Mouse (Mus musculus): ENCODE results near the gene Fam126a. TPM values are rescaled to one million over a fixed set of nuclear protein-coding genes. Genes with fewer than 3 reads are reported as not detected.

The Fam126a gene
- polyA plus RNA-seq, 1 experiment from 2014 or later = 34.5 TPM

DNA sequence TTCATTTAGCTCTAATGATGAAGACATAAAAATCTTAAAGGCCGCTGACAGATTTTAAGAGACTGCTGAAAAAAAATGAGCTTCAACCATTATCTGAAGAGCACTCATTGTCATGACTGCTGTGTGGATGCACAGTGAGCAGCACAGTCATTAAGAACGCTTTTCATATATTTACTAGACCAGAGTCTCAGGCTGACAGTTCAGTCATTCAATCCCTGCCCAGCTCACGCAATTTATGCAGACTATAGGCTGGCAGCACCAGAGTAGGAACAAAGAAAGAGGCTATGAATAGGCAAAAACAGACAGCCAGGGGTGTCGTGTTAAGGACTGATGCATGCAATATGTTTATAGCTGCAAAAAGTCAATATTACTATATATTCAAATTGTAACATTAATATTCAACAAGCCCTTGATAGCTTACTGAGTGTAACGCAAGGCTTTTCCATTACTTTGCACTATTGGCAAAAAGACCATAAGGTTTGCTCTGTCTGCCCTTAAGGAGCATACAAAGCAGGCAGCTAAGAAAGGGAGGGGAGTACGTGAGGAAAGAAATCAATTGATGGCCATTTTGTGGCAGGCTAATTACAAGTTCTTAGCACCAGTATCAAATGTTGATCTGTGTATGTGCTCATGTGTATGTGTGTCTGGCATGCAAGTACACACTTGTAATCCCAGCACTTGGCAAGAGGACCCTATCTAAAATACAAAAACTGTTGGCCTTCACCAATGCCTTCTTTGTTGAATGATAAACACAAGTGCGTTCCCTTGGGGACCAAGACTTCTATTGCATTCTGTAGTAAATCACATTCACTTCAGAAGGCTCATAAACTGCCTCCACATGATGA lies 10.9 kb downstream of the Fam126a start:
- Histone ChIP-seq H3K36me3 (peaks cover 4% of the 10 kb centered on the region; the same call in 1 of the 2 replicates), H3K9me3 (replicated peaks) (no peaks in the 10 kb centered on the region), H3K4me2 (no peak overlapping the region), H3K4me3 (no peak overlapping the region), H3K27ac (no peak overlapping the region), H3K4me1 (replicated peaks) (0 out of 2 replicates have a peak, but pooled peaks cover 9% of the 10 kb centered on the region), H3K9ac (no peak overlapping the region), H3K27me3 (no peaks in the 10 kb centered on the region)
- WGBS = 84% methylated on average over 7 of the region's 7 CpGs
- no peak for ATAC-seq (replicated peaks; ENCODE audit: insufficient number of reproducible peaks, insufficient read depth, low FRiP score, low read depth)

DNA sequence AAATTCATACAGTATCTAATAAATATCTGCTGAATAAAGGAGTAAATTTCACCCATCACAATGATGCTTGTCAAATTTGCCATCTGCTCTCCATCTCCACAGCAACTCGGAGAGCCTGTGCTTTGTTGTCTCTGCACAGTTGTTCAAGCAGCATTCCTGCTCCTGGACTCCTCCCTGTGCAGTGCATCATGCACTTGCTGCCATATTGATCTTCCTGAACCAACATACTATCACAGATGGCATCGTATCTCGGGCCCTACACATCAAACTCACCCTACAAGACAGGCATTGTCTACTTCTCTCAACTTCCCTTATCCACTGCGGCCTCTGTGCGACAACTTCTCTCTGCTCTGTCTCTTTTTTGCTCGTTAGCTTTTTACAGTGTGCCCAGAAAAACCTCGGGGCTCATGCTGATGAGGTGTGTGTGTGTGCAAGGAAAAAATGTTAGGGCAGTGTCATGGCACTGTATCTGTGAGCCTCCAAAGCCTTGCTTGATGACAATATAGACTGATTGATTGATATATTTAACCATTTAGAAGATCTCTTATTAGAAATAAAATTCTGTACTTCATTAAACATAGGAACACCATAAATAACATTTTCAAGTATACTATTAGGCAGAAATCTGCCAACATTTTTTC lies 11.7 kb downstream of the Fam126a start:
- Histone ChIP-seq H3K9ac (no peak overlapping the region), H3K4me3 (no peak overlapping the region), H3K27me3 (no peaks in the 10 kb centered on the region), H3K9me3 (replicated peaks) (no peaks in the 10 kb centered on the region), H3K27ac (no peak overlapping the region), H3K36me3 (peaks cover 4% of the 10 kb centered on the region; the same call in 1 of the 2 replicates), H3K4me1 (replicated peaks) (0 out of 2 replicates have a peak, but pooled peaks cover 9% of the 10 kb centered on the region), H3K4me2 (no peak overlapping the region)
- WGBS = 84% methylated on average over 7 of the region's 7 CpGs
- no peak for ATAC-seq (replicated peaks; ENCODE audit: insufficient number of reproducible peaks, insufficient read depth, low FRiP score, low read depth)

DNA sequence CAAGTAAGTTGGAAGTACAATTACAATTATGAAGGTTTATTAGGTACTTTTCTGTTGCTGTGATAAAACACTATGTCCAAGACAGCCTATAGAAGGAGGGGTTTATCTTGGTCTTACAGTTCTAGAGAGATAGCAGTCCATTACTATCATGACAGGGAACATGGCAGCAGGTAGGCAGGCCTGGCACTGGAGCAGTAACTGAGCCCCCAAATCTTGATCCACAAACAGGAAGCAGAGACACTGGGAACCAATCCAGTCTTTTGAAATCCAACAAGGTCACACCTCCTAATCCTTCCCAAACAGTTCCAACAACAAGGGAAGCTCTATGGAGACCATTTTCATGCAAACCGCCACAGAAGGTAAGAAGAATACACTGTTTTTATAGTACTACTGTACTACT lies 13.6 kb downstream of the Fam126a start:
- Histone ChIP-seq H3K4me1 (replicated peaks) (0 out of 2 replicates have a peak, but pooled peaks cover 9% of the 10 kb centered on the region), H3K9me3 (replicated peaks) (no peaks in the 10 kb centered on the region), H3K4me2 (no peak overlapping the region), H3K4me3 (no peak overlapping the region), H3K36me3 (peaks cover 4% of the 10 kb centered on the region; the same call in 1 of the 2 replicates), H3K9ac (no peak overlapping the region), H3K27ac (no peak overlapping the region), H3K27me3 (no peaks in the 10 kb centered on the region)
- 97% methylated on average over 1 of the region's 1 CpGs for WGBS
- no peak for ATAC-seq (replicated peaks; ENCODE audit: insufficient number of reproducible peaks, insufficient read depth, low FRiP score, low read depth)

DNA sequence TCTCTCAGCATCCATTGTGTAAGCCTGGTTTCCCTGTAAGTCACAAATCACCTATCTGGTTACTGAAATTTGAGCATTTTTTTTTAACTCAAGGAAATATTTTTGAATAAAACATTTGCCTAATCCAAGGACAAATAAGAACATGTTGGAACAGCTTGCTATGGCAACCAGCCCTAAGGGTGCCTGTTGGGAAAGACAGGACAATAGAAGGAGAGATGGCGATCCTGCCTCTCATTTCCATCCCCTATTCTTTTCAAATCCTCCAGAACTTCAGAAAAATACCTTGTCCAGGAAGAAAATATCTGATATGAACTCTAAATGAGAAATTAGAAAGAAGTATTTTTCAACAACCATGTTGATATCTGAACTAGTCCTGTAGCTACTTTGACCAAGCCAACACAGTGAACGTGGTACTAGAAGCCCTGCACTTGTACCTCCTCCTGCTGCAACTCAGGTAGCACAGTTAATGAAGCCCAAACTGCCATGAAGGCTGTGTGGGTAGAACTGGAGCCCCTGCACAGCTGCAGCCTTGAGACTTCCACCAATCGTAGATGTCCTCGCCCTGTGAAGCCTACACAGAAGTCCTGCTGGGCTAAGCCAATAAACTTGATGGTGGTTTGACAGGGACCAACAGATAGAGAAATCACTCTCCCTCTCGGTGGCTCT lies 17.0 kb downstream of the Fam126a start:
- no peaks in the 10 kb centered on the region; the same call in 1 of the 2 replicates for H3K4me1 ChIP-seq (replicated peaks)
- ATAC-seq (replicated peaks; ENCODE audit: insufficient number of reproducible peaks, insufficient read depth, low FRiP score, low read depth) = no peak
- no peak overlapping the region for H3K4me3 ChIP-seq
- H3K27ac ChIP-seq = no peak overlapping the region
- no peaks in the 10 kb centered on the region for H3K27me3 ChIP-seq
- H3K4me2 ChIP-seq = no peak overlapping the region
- peaks cover 4% of the 10 kb centered on the region; the same call in 1 of the 2 replicates for H3K36me3 ChIP-seq
- 81% methylated on average over 5 of the region's 5 CpGs for WGBS
- H3K9ac ChIP-seq = no peak overlapping the region
- H3K9me3 ChIP-seq (replicated peaks) = no peaks in the 10 kb centered on the region

DNA sequence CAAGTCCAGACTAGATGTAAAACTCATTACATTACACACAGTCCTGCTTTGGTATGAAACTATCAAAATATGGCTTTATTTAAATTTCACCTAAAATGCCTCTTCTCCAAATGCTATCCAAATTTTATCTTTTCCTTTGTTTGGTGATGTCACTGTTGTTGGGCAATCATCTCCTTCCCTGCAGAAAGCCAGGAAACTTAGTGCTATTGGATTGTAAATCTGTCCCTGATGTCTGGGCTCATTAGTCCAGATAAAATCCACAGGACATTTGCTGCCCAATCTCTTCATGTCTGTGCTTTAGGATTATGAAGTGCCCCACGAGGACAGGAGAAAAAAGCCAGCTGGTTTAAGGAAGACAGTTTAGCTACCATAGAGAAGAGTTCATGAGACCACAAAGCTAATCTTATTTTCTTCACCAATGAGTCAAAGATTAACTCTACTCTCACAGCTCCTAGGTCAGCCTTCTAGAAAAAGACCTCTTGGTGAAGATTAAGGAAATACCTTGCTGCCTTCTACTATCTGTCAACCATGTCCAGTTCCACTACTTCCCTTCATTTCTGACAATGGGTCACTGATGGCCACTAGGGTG lies 31.3 kb downstream of the Fam126a start:
- no peak for ATAC-seq (replicated peaks; ENCODE audit: insufficient number of reproducible peaks, insufficient read depth, low FRiP score, low read depth)
- Histone ChIP-seq H3K9ac (no peak overlapping the region), H3K4me2 (no peak overlapping the region), H3K27ac (no peak overlapping the region), H3K27me3 (no peaks in the 10 kb centered on the region), H3K4me3 (no peak overlapping the region), H3K36me3 (0 out of 2 replicates have a peak, but pooled peaks cover 3% of the 10 kb centered on the region), H3K4me1 (replicated peaks) (peaks cover 5% of the 10 kb centered on the region), H3K9me3 (replicated peaks) (no peaks in the 10 kb centered on the region)
- WGBS = 51% methylated on average over 1 of the region's 1 CpGs

DNA sequence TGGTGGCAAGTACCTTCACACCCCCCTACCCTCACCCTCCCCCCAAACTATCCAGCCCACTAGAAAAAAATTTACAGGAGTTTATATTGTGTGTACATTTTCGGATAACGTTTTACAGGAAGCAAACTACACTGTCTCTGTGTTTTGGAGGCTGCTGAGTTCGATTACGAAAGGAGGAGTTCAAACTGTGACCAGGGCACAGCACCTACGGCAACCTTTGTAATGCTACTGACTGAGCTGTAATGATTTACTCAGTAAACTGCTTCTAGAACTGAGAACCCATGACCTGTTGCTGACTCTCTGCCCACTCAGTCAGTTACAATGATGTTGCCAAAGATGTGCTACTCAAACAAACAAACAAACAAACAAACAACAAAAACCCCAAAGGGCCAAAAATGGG lies 34.5 kb downstream of the Fam126a start:
- Histone ChIP-seq H3K9me3 (replicated peaks) (no peaks in the 10 kb centered on the region), H3K4me3 (no peak overlapping the region), H3K36me3 (0 out of 2 replicates have a peak, but pooled peaks cover 3% of the 10 kb centered on the region), H3K4me2 (no peak overlapping the region), H3K27ac (no peak overlapping the region), H3K9ac (no peak overlapping the region), H3K4me1 (replicated peaks) (peaks cover 25% of the 10 kb centered on the region), H3K27me3 (no peaks in the 10 kb centered on the region)
- no peak for ATAC-seq (replicated peaks; ENCODE audit: insufficient number of reproducible peaks, insufficient read depth, low FRiP score, low read depth)
- WGBS = 81% methylated on average over 5 of the region's 5 CpGs

DNA sequence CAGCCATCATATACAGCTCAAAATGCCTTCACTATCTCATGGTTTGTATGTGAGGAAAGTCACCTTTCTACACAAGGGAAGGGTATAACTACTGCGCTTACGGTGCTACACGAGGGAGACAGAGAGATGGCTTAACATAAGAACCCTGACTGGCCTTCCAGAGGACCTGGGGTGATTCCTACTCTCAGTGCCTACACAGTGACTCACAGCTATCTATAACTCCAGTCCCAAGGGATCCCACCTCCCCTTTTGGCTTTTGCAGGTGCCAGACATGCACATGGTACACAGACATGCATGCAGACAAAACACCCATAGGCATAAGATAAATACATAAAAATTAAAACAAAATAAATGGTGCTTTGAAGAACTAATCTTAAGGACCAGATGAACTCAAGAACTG lies 35.6 kb downstream of the Fam126a start:
- Histone ChIP-seq H3K27me3 (no peaks in the 10 kb centered on the region), H3K36me3 (0 out of 2 replicates have a peak, but pooled peaks cover 3% of the 10 kb centered on the region), H3K9ac (no peak overlapping the region), H3K9me3 (replicated peaks) (no peaks in the 10 kb centered on the region), H3K4me3 (no peak overlapping the region), H3K27ac (0 out of 2 replicates have a peak overlapping the region, but pooled peaks have one; percentile 9), H3K4me1 (replicated peaks) (peaks cover 25% of the 10 kb centered on the region), H3K4me2 (no peak overlapping the region)
- no peak for ATAC-seq (replicated peaks; ENCODE audit: insufficient number of reproducible peaks, insufficient read depth, low FRiP score, low read depth)
- 86% methylated on average over 3 of the region's 3 CpGs for WGBS

DNA sequence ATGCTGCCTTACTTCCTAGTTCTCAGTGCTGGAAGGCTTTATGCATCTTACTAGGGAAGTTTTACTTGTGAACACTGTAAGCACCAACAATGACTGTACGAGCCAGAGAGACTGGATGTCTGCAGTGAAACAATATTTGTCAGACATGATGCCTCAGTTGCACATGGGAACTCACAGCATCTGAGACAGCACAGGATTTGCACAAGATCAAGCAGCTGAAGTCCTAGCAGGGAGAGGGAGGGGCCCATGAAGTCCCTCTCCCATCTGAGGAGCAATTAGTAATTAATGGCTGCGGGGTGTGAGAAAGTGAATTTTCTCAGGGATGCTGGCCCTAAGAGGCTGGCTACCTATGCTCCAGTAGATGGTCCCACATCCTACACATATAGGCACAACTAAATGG lies 36.3 kb downstream of the Fam126a start:
- no peaks in the 10 kb centered on the region for H3K9me3 ChIP-seq (replicated peaks)
- no peak overlapping the region for H3K9ac ChIP-seq
- no peak overlapping the region for H3K4me2 ChIP-seq
- H3K27me3 ChIP-seq = no peaks in the 10 kb centered on the region
- H3K36me3 ChIP-seq = no peaks in the 10 kb centered on the region
- H3K4me1 ChIP-seq (replicated peaks) = peaks cover 25% of the 10 kb centered on the region
- 83% methylated on average over 2 of the region's 2 CpGs for WGBS
- no peak overlapping the region for H3K4me3 ChIP-seq
- H3K27ac ChIP-seq = peak overlapping the region; percentile 77
- ATAC-seq (replicated peaks; ENCODE audit: insufficient number of reproducible peaks, insufficient read depth, low FRiP score, low read depth) = no peak

DNA sequence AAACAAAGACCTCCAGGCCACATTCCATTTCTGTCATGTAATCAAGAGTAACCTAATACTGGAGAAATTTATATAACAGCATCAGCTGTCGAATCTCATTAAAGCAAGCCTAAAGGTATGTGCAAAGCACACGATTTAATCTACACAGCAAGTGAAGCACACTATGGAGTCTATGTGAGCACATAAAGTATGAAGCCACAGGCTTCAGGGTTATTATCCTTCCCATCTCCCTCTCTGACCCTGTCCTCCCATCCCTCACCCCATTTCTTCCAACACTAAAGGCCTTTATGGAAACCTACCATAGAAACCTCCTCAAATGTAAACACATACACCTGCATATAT lies 37.0 kb downstream of the Fam126a start:
- no peak for ATAC-seq (replicated peaks; ENCODE audit: insufficient number of reproducible peaks, insufficient read depth, low FRiP score, low read depth)
- no peaks in the 10 kb centered on the region for H3K27me3 ChIP-seq
- H3K9ac ChIP-seq = no peak overlapping the region
- no peak overlapping the region for H3K4me3 ChIP-seq
- H3K4me1 ChIP-seq (replicated peaks) = peaks cover 25% of the 10 kb centered on the region
- WGBS = 17% methylated on average over 2 of the region's 2 CpGs
- H3K27ac ChIP-seq = peak overlapping the region; percentile 77
- H3K36me3 ChIP-seq = no peaks in the 10 kb centered on the region
- H3K9me3 ChIP-seq (replicated peaks) = no peaks in the 10 kb centered on the region
- H3K4me2 ChIP-seq = peak overlapping the region; percentile 23; the same call in 1 of the 2 replicates

DNA sequence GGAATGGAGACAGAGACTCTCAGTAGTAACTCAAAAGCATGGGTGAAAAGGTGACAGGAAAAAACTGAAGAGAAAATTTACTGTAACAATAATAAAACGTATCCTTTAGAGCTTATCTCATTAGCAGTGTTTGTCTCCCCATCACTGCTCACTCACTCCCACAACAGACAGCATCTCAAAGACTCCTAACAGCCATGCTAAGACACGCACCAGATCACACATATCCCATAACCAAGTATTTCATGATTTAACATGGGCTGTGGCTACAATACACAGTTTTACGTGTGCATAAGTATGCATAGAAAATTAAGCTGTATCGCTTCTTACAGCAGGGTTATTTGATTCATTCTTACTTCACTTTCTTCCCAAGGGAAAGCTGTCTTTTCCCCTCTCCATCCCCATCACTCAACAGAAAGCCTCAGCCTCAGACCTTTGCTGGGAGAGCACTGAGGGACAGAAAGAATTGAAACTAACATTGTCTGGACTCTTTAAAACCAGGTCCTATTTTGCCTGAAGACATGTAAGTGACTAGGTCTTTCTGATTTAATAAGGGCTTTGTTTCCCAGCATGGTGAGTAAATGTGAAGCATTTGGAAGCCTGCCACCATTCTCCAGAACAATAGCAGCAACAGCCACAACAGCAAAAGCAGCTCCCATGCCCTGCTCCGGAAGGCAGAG lies 37.5 kb downstream of the Fam126a start:
- H3K27me3 ChIP-seq = no peaks in the 10 kb centered on the region
- H3K9me3 ChIP-seq (replicated peaks) = no peaks in the 10 kb centered on the region
- WGBS = 44% methylated on average over 5 of the region's 5 CpGs
- H3K27ac ChIP-seq = peak overlapping the region; percentile 77
- no peak overlapping the region for H3K4me3 ChIP-seq
- H3K4me2 ChIP-seq = peak overlapping the region; percentile 23; the same call in 1 of the 2 replicates
- ATAC-seq (replicated peaks; ENCODE audit: insufficient number of reproducible peaks, insufficient read depth, low FRiP score, low read depth) = peak; percentile 60; the same call in 1 of the 2 replicates
- H3K36me3 ChIP-seq = no peaks in the 10 kb centered on the region
- peaks cover 25% of the 10 kb centered on the region for H3K4me1 ChIP-seq (replicated peaks)
- no peak overlapping the region for H3K9ac ChIP-seq
